Mouse (Mus musculus) lung, adult 2 months (tissue): ENCODE results near the gene 1700003E16Rik. TPM values are rescaled to one million over a fixed set of nuclear protein-coding genes. Genes with fewer than 3 reads are reported as not detected.

Source experiments
- DNase-seq: peaks from one replicate; pipeline ENCODE4 v3.0.0; 2022
- H3K4me1 ChIP-seq: fragments of 200-500 bp; 2 replicates; pipeline ENCODE4 v1.6.1; 2011; ENCODE audit warnings: low read length; ENCODE audit not compliant: control insufficient read depth, insufficient read depth
- H3K4me3 ChIP-seq: fragments of 200-500 bp; replicated peaks from 2 replicates; pipeline ENCODE3; 2011; ENCODE audit warnings: low read depth, mild to moderate bottlenecking, control low read depth, low read length; ENCODE audit errors: extremely low read depth
- CTCF ChIP-seq: fragments of 200-500 bp; IDR thresholded peaks from 2 replicates; pipeline ENCODE4 v1.5.1; 2011; ENCODE audit warnings: mild to moderate bottlenecking, low read length, control low read depth; ENCODE audit not compliant: insufficient read depth
- POLR2A ChIP-seq: fragments of 200-500 bp; IDR thresholded peaks from 2 replicates; pipeline ENCODE4 v1.6.1; 2011; ENCODE audit warnings: low read depth, mild to moderate bottlenecking, control low read depth, low read length, borderline replicate concordance; ENCODE audit errors: extremely low read depth
- WGBS: fragments of 180-500 bp; shearing (Covaris S2); methylation state at CpG from one replicate; pipeline ENCODE4 v1.1.7; 2018; 5-methylcytosine and 5-hydroxymethylcytosine counted together
- polyA plus RNA-seq: library from polyadenylated mRNA; depleted of rRNA; stranded (reverse); fragments of >200 nt; gene quantifications from 2 replicates; pipeline ENCODE4 v1.2.3, GENCODE M21; 2012

Gene 1700003E16Rik
- polyA plus RNA-seq, 1 experiment: 4.6 TPM

- DNase-seq: peak; percentile 95
- Histone ChIP-seq H3K4me1 (peaks cover 5% of the 10 kb centered on the region), H3K4me3 (peak within 1 kb of the TSS; percentile 90)
- TF ChIP-seq POLR2A: peak; percentile 45; the same call in 1 of the 2 replicates
- peak; percentile 58 for TF ChIP-seq CTCF
- under 1% methylated on average over 56 of the region's 58 CpGs for WGBS
Observed at GRCm38 (mm10) chr6:83165607-83166242, 9.5 kb downstream of the 1700003E16Rik start, which contains the start of gene Dctn1. Gene Dctn1 (plus strand): TSS chr6:83165920.

DNA sequence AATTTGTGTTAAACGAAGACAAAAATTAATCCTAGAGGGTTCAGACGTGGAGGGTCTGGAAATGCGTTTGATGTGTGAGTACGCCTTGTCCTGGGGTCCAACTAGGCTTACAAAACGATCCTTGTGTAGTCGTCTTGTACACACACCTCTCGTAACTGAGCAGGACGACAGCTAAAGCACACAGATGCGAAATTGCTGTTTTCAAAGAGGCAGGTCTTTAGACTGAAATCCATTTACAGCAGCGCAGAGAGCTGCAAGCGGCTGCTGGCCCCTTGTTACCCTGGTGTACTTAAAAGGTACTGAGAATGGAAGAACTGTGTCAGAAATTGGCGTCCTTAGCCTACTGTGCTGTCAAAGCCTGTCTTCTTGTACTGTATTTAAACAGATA is 10.0 kb downstream of the 1700003E16Rik start:
- peaks cover 5% of the 10 kb centered on the region for H3K4me1 ChIP-seq
- H3K4me3 ChIP-seq: peak overlapping the region; percentile 90
- WGBS: under 1% methylated on average over 12 of the region's 12 CpGs
- TF ChIP-seq POLR2A (no peak), CTCF (no peak)
- no peak for DNase-seq

DNA sequence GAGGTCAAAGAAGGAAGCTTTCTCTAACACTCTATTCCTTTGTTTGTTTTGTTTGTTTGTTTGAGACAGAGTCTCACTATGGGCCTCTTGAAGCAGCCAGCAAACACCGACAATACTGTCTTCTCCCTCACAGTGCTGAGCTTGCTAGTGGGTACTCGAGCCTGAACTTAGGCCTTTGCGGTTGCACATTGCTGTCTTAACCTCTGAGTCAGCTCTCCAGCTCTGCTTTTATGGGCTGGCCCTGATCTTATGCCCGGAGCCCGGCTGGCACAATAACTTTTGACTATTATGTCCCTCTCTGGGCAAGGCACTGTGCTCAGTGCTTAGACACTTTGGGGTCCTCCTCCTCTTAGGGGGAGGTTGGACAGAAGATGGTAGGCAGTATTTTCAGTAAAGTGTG is 13.7 kb downstream of the 1700003E16Rik start:
- no peak overlapping the region for H3K4me3 ChIP-seq
- TF ChIP-seq CTCF (no peak), POLR2A (no peak)
- 45% methylated on average over 5 of the region's 5 CpGs for WGBS
- DNase-seq: no peak
- peaks cover 5% of the 10 kb centered on the region; the same call in 1 of the 2 replicates for H3K4me1 ChIP-seq

DNA sequence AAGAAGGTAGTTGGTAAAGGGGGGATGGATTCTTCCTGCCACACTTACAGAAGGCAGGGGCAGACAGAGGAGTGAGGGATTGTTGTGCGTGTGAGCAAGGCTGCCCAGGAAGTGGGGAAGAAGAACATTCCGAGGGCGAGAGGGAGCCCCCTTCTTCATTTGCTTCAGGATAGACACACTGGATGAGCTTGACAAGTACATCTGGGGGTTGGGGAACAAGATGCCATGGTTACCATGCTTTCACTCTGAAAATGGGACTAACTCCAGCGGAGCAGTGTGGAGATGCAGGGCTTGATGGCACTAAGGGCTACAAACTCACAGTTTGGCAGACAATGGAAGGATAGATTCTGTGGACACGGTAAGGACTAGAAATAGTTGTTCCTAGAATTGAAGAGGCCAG is 14.9 kb downstream of the 1700003E16Rik start:
- Histone ChIP-seq H3K4me3 (no peak overlapping the region), H3K4me1 (peaks cover 5% of the 10 kb centered on the region; the same call in 1 of the 2 replicates)
- TF ChIP-seq CTCF: no peak
- no peak for TF ChIP-seq POLR2A
- no peak for DNase-seq
- WGBS: 74% methylated on average over 5 of the region's 5 CpGs

- no peak for DNase-seq
- H3K4me1 ChIP-seq: peaks cover 2% of the 10 kb centered on the region; the same call in 1 of the 2 replicates
- no peak for TF ChIP-seq POLR2A
- no peak for TF ChIP-seq CTCF
- 67% methylated on average over 9 of the region's 9 CpGs for WGBS
- no peak overlapping the region for H3K4me3 ChIP-seq
Observed at GRCm38 (mm10) chr6:83172240-83172920, 16.2 kb downstream of the 1700003E16Rik start.

DNA sequence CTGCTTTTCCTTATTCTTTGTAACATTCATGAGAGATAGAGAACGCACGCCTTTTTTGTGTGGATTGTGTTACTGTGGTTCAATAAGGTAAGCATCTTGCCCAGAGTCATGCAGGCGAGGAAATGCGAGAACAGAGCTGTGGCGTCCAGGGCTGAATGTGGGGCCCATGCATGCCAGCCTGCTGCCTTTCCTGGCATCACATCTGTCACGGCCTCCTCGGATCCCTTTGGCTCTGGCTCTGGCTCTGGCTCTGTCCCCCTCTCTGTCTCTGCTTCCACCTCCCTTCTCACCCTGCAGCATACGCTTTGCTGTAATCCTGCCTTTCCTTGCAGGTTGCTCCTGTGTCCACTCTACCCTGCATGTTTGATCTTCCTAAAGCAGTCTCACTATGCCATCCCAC is 19.8 kb downstream of the 1700003E16Rik start:
- TF ChIP-seq POLR2A (no peak), CTCF (no peak)
- WGBS: 80% methylated on average over 8 of the region's 8 CpGs
- DNase-seq: no peak
- no peaks in the 10 kb centered on the region; the same call in 1 of the 2 replicates for H3K4me1 ChIP-seq
- no peak overlapping the region for H3K4me3 ChIP-seq

DNA sequence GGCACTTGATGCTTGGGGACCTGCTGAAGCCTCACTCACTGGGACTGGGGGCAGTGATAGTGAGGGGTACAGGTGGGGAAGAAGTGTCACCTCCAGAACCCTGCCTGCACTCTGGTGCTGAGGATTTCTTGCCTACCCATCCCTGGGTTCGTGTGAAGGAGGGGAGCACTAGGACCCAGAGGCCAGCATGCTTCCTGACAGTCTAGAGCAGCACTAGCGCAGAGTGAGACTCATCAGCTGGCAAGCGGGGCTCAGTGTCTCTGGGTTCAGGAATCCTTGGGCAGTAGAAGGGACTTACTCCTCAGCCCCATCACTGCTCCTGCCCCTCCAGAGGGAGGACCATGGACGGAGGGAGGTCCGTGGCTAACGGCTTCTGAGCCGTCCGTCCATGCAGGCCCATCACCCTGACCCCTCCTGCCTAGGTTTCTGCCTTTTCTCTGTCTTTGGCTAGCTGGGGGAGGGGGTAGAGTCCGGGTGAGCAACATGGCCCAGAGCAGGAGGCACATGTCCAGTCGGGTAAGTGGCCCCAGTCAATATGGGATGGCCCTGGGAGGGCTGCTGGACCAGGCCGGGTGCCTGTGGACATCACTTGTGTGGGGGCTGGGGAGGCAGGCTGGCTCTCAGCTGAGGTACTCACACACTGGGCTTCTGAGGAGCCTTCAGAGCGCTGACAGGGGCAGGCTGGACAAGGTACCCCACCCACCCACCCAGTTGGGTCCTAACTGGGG is 23.4 kb downstream of the 1700003E16Rik start:
- WGBS: 41% methylated on average over 12 of the region's 12 CpGs
- H3K4me1 ChIP-seq: no peaks in the 10 kb centered on the region
- no peak for TF ChIP-seq POLR2A
- TF ChIP-seq CTCF: no peak
- H3K4me3 ChIP-seq: no peak overlapping the region
- DNase-seq: no peak

DNA sequence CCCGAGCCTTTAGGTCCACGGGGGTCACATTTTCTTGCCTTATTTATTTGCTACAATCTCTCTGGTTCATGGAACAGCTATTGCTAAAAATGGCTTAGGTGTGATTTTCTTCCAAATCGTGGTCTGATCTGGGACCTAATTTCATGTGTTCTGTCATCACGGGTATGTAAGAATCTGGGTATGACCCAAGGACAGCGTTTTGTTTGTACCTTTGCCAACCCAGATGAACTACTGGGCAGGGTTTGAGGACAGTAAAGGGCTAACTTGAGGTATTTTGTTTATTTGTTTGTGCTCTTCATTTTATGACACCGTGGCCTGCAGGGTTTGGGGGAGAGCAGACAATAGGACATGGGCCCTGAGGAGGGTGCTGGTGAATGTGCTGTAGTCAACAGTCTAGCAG is 24.4 kb downstream of the 1700003E16Rik start:
- TF ChIP-seq CTCF (no peak), POLR2A (no peak)
- H3K4me3 ChIP-seq: no peak overlapping the region
- H3K4me1 ChIP-seq: no peaks in the 10 kb centered on the region
- WGBS: 71% methylated on average over 6 of the region's 6 CpGs
- no peak for DNase-seq

DNA sequence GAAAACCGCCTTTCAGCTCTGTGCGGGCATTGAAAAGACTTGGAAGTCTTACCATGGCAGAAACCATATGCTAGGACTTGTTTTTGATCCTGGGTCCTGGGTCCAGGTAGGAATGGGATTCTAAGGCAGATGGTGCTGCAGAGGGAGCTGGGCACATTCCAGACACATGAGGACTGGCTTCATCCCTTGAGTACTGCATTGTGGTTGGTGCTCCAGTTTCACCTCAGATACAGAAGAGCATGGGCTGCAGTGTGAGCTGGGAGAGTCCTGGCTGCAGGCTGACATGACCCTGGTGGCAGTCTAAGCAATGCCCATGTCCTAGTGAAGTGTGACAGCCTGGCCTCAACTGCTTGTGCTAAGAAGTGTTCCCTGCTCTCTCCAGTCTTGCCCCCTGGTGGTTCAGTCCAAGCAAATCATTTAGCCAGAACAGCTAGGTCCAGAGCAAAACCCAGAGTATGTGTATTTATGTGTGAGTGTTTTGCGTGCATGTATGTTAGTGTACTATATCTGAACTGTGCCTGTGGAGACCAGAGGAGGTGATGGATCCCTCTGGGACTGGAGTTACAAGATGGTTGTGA is 28.7 kb downstream of the 1700003E16Rik start:
- 94% methylated on average over 3 of the region's 3 CpGs for WGBS
- Histone ChIP-seq H3K4me1 (no peaks in the 10 kb centered on the region), H3K4me3 (no peak overlapping the region)
- TF ChIP-seq CTCF: peak; percentile 24; the same call in 1 of the 2 replicates
- TF ChIP-seq POLR2A: no peak
- no peak for DNase-seq
